Mouse (Mus musculus) heart, postnatal 0 days (tissue): ENCODE results near the gene Prmt8. TPM values are rescaled to one million over a fixed set of nuclear protein-coding genes. Genes with fewer than 3 reads are reported as not detected.

Experiments
- ATAC-seq: fragments of 200-750 bp; cut with Nextera tagmentation; 2 replicates; pipeline ENCODE4 v1.8.0; 2017; ENCODE audit warnings: low read depth, moderate number of reproducible peaks, moderate library complexity; ENCODE audit not compliant: insufficient read depth
- DNase-seq: peaks from one replicate; pipeline ENCODE4 v3.0.0-alpha.2; 2016; ENCODE audit warnings: low spot score
- H3K27ac ChIP-seq: fragments of 300-500 bp; sonication (generic); 2 replicates; pipeline ENCODE4 v1.5.1; 2014; ENCODE audit warnings: low read depth, mild to moderate bottlenecking
- H3K27me3 ChIP-seq: fragments of 300-500 bp; sonication (generic); 2 replicates; pipeline ENCODE4 v1.6.1; 2014; ENCODE audit warnings: low read length, mixed read lengths; ENCODE audit not compliant: control insufficient read depth, insufficient read depth
- H3K36me3 ChIP-seq: fragments of 300-500 bp; sonication (generic); replicated peaks from 2 replicates; pipeline ENCODE4 v1.6.1; 2014; ENCODE audit warnings: low read length, mixed read lengths; ENCODE audit not compliant: control insufficient read depth, insufficient read depth
- H3K4me1 ChIP-seq: fragments of 300-500 bp; sonication (generic); 2 replicates; pipeline ENCODE4 v1.6.1; 2014; ENCODE audit warnings: antibody characterized with exemption; ENCODE audit not compliant: control insufficient read depth, insufficient read depth
- H3K4me2 ChIP-seq: fragments of 300-500 bp; sonication (generic); 2 replicates; pipeline ENCODE4 v1.6.1; 2014; ENCODE audit warnings: low read depth, mild to moderate bottlenecking, low read length, moderate library complexity
- H3K4me3 ChIP-seq: fragments of 300-500 bp; sonication (generic); 2 replicates; pipeline ENCODE4 v1.5.1; 2014; ENCODE audit warnings: low read depth, low read length
- H3K9ac ChIP-seq: fragments of 300-500 bp; sonication (generic); replicated peaks from 2 replicates; pipeline ENCODE4 v1.6.1; 2014; ENCODE audit warnings: low read depth, low read length, mixed read lengths
- H3K9me3 ChIP-seq: fragments of 300-500 bp; sonication (generic); replicated peaks from 2 replicates; pipeline ENCODE4 v1.6.1; 2016; ENCODE audit warnings: low read length; ENCODE audit not compliant: control insufficient read depth
- CTCF ChIP-seq: IDR thresholded peaks from 2 replicates; pipeline ENCODE4 v1.5.1; 2016; ENCODE audit warnings: antibody characterized with exemption, control low read depth, low read depth
- EP300 ChIP-seq: IDR thresholded peaks from 2 replicates; pipeline ENCODE4 v1.6.1; 2016; ENCODE audit warnings: antibody characterized with exemption, low read depth
- WGBS: fragments of 180-500 bp; shearing (Covaris S2); extraction: QIAGEN DNeasy Blood & Tissue Kit; methylation state at CpG from one replicate; pipeline ENCODE4 v1.1.7; 2014; 5-methylcytosine and 5-hydroxymethylcytosine counted together
- polyA plus RNA-seq: library from polyadenylated mRNA; unstranded; fragments of >200 nt; fragmentation: Nextera tagmentation; extraction: Ambion mirVana; gene quantifications from 2 replicates; pipeline ENCODE4 v1.2.1, GENCODE M21; 2015
- total RNA-seq: library from RNA; depleted of rRNA; stranded (reverse); fragments of >200 nt; gene quantifications from 2 replicates; pipeline ENCODE4 v1.2.3, GENCODE M21; 2014; ENCODE audit warnings: low replicate concordance

The Prmt8 gene
- total and polyA plus RNA-seq, 2 experiments from 2014 or later: not detected

DNA sequence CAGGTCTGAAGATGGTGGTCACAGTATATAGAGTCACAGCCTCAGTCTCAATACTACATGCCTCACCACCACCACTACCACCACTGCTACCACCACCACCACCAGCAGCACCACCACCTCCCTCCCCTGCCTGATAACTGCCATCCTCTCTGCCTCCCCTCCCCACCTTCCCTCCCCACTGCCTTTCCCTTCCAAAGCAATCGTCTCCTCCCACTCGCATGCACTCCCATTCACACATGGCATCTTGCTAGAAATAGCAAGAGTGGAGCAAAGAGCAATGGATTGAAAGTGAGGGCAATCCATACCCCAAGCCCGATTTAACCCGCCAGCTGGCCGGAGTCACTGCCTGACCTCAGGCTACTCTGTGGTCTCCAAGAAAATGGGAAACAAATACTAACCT, 3.7 kb downstream of the Prmt8 start:
- H3K36me3 ChIP-seq: no peaks in the 10 kb centered on the region
- H3K27ac ChIP-seq: no peak overlapping the region
- WGBS: 38% methylated on average over 5 of the region's 5 CpGs
- no peak for DNase-seq
- H3K4me2 ChIP-seq: no peak overlapping the region
- no peaks in the 10 kb centered on the region for H3K9me3 ChIP-seq
- H3K4me1 ChIP-seq: no peaks in the 10 kb centered on the region
- no peak overlapping the region for H3K9ac ChIP-seq
- H3K4me3 ChIP-seq: no peak overlapping the region
- ATAC-seq: no peak
- peaks cover 41% of the 10 kb centered on the region for H3K27me3 ChIP-seq
- TF ChIP-seq CTCF (no peak), EP300 (no peak)

- Histone ChIP-seq H3K4me2 (no peak overlapping the region), H3K4me1 (peaks cover 7% of the 10 kb centered on the region; the same call in 1 of the 2 replicates), H3K27me3 (no peaks in the 10 kb centered on the region), H3K9ac (no peak overlapping the region), H3K36me3 (no peaks in the 10 kb centered on the region), H3K9me3 (no peaks in the 10 kb centered on the region), H3K4me3 (no peak overlapping the region), H3K27ac (no peak overlapping the region)
- TF ChIP-seq EP300 (no peak), CTCF (no peak)
- ATAC-seq: no peak
- 28% methylated on average over 4 of the region's 4 CpGs for WGBS
- DNase-seq: no peak
These were observed 11.0 kb downstream of the Prmt8 start for GRCm38 (mm10) chr6:127758264-127758663.

GRCm38 (mm10) chr6:127757667-127758167, 11.6 kb downstream of the Prmt8 start:
- Histone ChIP-seq H3K36me3 (no peaks in the 10 kb centered on the region), H3K9me3 (no peaks in the 10 kb centered on the region), H3K4me3 (no peak overlapping the region), H3K4me2 (no peak overlapping the region), H3K27ac (no peak overlapping the region), H3K27me3 (no peaks in the 10 kb centered on the region), H3K4me1 (peaks cover 7% of the 10 kb centered on the region; the same call in 1 of the 2 replicates), H3K9ac (no peak overlapping the region)
- TF ChIP-seq CTCF (no peak), EP300 (no peak)
- DNase-seq: no peak
- no peak for ATAC-seq
- 89% methylated on average over 5 of the region's 5 CpGs for WGBS

- Histone ChIP-seq H3K9me3 (no peaks in the 10 kb centered on the region), H3K27me3 (no peaks in the 10 kb centered on the region), H3K36me3 (no peaks in the 10 kb centered on the region), H3K9ac (no peak overlapping the region), H3K27ac (no peak overlapping the region), H3K4me2 (no peak overlapping the region), H3K4me3 (no peak overlapping the region), H3K4me1 (peaks cover 13% of the 10 kb centered on the region; the same call in 1 of the 2 replicates)
- no peak for ATAC-seq
- TF ChIP-seq EP300 (no peak), CTCF (no peak)
- no peak for DNase-seq
- 41% methylated on average over 12 of the region's 12 CpGs for WGBS
These were observed 12.4 kb downstream of the Prmt8 start for GRCm38 (mm10) chr6:127756856-127757255.

DNA sequence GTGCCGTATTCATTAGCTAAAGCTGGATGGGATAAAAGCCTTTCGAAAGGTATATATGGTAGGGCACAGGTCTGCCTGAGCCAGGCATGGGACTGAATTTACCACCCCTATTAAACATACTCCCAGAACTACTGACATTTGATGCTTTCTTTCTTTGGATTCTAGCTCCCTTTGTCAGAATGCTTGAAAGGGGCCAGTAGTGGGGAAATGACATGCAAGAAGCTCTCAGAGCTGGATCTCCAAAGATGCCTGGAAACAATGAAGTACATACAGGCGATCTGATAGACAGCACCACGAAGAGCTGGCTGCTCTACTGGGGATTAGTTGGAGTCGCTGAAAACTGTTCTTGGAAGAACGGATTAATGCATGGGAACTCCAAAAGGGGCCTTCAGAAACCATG, 16.0 kb downstream of the Prmt8 start:
- no peak overlapping the region for H3K4me2 ChIP-seq
- TF ChIP-seq EP300 (no peak), CTCF (no peak)
- H3K4me3 ChIP-seq: no peak overlapping the region
- no peaks in the 10 kb centered on the region for H3K9me3 ChIP-seq
- no peaks in the 10 kb centered on the region for H3K27me3 ChIP-seq
- 62% methylated on average over 6 of the region's 6 CpGs for WGBS
- no peaks in the 10 kb centered on the region for H3K36me3 ChIP-seq
- DNase-seq (no peak), ATAC-seq (no peak)
- no peak overlapping the region for H3K27ac ChIP-seq
- peaks cover 13% of the 10 kb centered on the region; the same call in 1 of the 2 replicates for H3K4me1 ChIP-seq
- no peak overlapping the region for H3K9ac ChIP-seq

DNA sequence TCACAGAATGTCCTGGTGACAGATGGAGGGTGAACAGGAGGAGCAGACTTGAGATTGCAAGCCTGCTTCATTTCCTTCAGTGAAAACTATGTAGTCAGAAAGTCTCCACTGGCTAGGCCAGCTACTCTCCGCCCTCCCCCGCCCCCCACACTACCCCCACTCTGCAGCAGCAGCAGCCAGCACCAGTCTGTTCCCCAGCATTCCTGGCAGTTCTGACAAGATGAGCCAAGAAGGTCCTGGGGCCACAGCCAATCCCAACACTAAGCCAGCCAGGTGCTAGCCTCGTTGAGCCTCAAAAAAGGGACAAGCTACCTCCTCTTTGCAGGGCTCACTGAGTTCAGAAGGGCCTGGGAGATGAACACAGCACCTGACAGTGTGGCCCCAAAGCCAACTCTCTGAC, 16.6 kb downstream of the Prmt8 start:
- Histone ChIP-seq H3K36me3 (no peaks in the 10 kb centered on the region), H3K27ac (no peak overlapping the region), H3K4me2 (no peak overlapping the region), H3K4me1 (peaks cover 13% of the 10 kb centered on the region; the same call in 1 of the 2 replicates), H3K27me3 (no peaks in the 10 kb centered on the region), H3K4me3 (no peak overlapping the region), H3K9ac (no peak overlapping the region), H3K9me3 (no peaks in the 10 kb centered on the region)
- DNase-seq: no peak
- no peak for ATAC-seq
- 19% methylated on average over 3 of the region's 3 CpGs for WGBS
- no peak for TF ChIP-seq EP300
- no peak for TF ChIP-seq CTCF
